Mouse (Mus musculus): Measurements from ENCODE around the gene Saa3.

GRCm38 (mm10) chr7:46723849-46724248, 8.3 kb upstream of the Saa3 start:
- TF ChIP-seq CEBPB (IDR thresholded peaks at IDR 0.05; ENCODE audit: insufficient read depth, poor library complexity, severe bottlenecking) (no peak), POLR2A (IDR thresholded peaks at IDR 0.05; ENCODE audit: insufficient read length, low read depth) (no peak), MYOD1 (IDR thresholded peaks at IDR 0.05; ENCODE audit: control insufficient read depth in 1 of 3, insufficient read length in 2 of 3, low read depth in 2 of 3) (no peak), USF1 (IDR thresholded peaks at IDR 0.05; ENCODE audit: low read depth) (no peak), MAX (IDR thresholded peaks at IDR 0.05; ENCODE audit: low read depth) (no peak)

All from myocyte (in vitro differentiated cells).